Mouse (Mus musculus) ZHBTc4 (cell line): Measurements from ENCODE around the gene Sgms1.

ENCODE experiments used
- DNase-seq: peaks from one replicate; pipeline ENCODE4 v3.0.0-alpha.2; 2011; ENCODE audit warnings: low read depth, low spot score

Gene Sgms1

GRCm38 (mm10) chr19:32243246-32243645, 146.3 kb downstream of the Sgms1 start:
- no peak for DNase-seq

DNA sequence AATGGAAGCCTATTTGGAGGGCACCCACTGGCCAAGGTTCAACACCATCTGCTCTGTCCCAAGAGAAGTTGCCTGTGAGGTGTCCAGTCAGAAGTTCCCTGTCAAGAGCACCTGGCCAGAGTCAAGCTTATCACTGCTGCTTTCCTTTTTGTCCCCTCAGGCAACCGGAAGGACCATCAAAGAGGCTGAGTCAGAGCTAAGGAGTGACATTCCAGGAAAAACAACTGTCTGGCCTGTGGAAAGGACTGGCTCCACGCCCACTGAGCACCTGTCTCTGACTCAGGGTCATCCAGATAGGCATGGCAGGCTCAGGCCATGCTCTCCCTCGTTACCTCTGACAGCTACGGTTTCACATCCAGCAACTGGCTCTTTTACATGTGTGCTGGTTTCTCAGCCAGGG, 147.4 kb downstream of the Sgms1 start:
- peak; percentile 88 for DNase-seq

DNA sequence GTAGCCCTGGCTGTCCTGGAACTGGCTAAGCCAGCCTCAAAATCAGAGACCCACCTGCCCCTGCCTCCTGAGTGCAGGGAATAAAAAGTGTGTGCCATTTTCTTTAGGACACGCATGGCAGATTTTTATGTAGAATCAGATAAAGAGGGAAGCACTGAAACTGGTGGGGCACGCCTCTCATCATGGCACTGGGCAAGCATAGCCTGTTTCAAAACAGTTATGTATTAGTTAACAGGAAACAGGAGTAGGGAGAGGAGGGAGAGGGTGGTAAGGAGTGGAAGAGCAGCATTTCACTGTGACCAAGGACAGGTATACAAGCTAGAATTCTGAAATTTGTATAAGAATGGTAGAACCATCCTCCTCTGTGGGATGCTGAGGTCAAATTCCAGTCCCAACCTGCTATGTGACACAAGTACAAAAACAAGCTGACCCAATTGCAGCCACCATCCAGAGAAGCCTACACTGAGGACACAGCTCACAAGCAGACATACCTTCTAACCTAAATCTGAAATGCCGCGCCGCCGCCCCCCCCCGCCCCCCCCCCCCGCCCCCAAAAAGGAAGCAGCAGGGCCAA, 149.0 kb downstream of the Sgms1 start:
- peak; percentile 87 for DNase-seq

DNA sequence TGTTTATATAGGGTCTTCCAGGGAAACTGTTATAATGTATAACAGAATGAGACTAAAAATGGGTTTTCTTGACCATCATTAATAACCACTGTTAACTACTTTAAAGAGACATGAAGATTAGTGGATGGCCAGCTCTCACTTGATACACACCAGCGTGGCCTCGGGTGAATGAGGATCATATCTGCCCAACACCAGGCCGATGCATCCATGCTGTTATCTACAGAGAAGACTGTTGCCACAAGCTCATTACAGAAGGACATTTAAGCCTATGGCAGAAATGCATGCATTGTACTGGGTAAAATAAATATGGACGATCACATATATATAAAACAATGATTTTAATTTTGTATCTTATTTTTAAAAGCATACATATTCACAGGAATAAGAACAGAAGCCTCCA, 149.6 kb downstream of the Sgms1 start:
- DNase-seq, result no peak

- no peak for DNase-seq
Measured at GRCm38 (mm10) chr19:32239459-32239792, 150.1 kb downstream of the Sgms1 start.

- DNase-seq, result peak; percentile 71
Measured at GRCm38 (mm10) chr19:32238722-32239458, 150.6 kb downstream of the Sgms1 start.

DNA sequence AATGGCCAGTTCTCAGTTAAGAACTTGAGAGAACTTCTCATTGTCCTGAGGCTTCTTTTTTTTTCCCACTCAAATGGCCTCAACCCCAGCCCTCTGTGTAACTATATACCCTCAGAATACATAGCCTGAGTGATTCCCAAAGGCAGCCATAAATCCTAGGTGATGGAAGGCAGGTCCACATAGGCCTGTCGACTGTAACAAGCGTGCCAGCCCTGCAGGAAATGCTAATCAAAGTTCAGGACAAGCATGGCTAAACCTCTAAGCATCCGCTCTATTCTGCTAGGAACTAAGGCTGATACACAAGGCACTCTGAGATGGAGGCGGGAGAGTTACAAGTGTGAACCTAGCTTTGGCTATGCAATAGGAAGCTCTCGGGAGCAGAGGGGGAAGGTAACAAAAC, 151.8 kb downstream of the Sgms1 start:
- no peak for DNase-seq

DNA sequence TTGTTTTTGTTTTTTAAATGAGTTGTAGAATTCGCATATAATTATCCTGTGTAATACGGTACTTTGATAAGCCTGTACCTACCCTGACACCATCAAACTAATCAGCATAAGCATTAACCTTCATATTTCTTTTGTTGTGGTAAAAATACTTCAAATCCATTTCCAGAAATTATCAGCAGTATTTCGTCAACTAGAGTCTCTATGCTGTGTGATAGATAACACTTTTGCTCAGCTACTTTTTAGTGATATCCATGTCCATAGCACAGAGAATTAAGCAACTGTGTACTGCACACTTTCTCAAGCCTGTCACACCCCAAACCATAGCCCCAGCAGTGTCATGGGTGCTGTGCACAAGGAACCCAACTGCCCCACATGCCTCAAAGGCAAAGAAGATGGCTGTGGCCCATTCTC, 152.3 kb downstream of the Sgms1 start:
- no peak for DNase-seq

GRCm38 (mm10) chr19:32234717-32235434, 154.6 kb downstream of the Sgms1 start:
- no peak for DNase-seq

DNA sequence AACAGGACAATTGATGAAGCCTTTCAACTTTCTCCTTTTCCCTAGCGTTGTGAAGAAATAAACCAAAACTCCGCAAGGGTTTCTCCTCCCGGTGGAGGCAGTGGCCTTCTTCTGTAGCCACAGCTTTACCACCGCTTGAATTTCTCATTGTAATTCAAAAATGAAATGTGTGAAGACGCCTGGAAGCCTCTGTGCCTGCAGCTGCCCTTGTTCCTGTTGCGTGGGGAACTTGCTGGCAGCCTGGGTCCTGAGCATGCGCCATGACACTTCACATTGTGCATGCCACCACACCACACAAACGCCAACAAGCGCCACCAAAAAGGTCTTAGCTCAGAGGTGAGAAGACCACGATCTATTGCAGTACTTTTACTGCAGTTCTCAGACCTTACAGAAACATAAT, 158.2 kb downstream of the Sgms1 start:
- DNase-seq, result peak; percentile 66

DNA sequence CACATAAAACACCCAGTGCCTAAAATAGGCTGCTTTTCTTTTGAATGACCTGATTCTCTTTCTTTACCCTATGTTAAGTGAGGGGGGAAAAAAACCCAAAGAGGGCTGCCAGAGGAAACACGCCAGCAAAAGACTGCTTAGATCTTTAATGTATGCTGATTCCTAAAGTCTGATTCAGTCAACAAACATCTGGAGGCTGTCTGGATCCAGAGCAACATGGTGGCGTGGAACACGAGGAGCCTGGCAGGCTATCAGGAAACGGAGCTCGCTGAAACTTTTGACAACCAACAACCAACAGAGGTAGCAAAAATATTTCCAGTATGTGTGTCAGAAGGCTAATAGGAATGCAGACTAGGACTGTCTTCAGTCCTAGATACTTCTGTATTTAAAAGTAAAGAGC, 158.7 kb downstream of the Sgms1 start:
- DNase-seq, result peak; percentile 46

GRCm38 (mm10) chr19:32230301-32230700, 159.2 kb downstream of the Sgms1 start:
- DNase-seq, result peak; percentile 12

DNA sequence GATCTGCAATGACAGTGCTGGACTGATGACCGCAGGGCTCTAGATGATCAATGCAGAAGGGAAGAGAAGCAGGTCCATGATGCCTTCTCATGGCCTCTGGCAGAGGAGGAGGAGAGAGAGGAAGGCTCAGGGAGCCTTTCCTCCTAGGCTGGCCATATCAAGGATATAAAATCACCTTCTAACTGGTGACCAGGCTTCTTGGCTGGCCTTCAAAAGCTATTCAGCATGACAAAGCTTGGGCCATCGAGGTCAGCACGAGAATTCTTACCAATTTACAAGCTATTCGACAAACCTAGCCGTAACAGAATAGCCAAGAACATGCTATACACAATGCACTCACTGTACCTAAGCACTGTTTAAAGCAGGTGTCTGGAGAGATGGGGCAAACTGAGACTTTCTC, 159.7 kb downstream of the Sgms1 start:
- DNase-seq, result no peak

- no peak for DNase-seq
Measured at GRCm38 (mm10) chr19:32227175-32227574, 162.3 kb downstream of the Sgms1 start.

DNA sequence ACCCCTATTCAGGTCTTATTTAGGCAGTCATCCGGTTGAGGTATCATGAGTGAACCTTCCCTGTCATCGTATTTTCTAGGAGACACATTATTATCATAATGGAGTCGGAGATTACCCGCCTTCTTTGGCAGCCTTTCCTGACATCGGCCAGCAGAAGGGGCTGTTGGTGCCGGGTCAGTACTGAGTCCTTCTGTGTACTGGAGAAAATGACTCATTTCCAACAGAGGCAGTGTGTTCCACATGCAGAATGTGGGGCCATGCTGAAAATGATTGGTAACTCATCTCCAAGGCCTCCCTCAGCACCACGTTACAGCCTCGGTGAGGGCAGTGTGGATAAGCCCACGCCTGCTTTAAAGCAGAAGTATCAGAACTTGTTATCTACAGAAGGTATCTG, 164.4 kb downstream of the Sgms1 start:
- DNase-seq, result peak; percentile 36

DNA sequence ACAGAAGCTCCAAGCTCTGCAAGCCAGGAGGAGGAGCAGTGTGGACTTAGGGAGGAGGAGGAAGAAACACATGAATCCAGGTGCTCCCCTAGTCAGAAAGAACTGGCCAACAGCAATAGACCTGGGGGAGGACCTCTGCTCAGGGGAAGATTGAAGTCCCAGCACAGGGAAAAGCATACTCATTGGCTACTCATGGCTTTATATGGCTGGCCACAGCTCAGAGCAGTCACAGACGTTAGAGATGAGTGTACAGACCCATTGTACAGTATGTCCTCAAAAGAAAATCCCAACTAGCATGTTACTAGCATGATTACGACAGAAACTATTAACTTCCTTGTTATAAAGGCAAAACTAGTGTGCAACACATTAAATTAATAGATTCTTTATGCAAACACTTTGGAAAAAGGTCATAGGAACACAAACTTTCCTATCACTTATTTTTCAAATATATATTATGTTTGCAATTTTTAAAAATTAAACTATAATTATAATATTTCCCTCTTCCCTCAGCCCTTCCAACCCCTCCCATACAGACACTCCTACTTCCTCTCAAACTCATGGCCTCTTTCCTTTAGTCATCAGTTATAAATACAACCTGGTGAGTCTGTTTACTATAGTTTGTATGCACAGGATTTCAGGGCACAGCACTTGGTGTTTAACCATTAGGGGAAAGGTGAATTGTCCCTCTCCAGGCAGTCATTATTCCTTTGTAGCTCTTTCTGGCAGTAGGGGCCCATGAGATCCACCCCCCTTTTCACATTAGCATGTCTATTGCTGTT, 165.0 kb downstream of the Sgms1 start:
- DNase-seq, result no peak

DNA sequence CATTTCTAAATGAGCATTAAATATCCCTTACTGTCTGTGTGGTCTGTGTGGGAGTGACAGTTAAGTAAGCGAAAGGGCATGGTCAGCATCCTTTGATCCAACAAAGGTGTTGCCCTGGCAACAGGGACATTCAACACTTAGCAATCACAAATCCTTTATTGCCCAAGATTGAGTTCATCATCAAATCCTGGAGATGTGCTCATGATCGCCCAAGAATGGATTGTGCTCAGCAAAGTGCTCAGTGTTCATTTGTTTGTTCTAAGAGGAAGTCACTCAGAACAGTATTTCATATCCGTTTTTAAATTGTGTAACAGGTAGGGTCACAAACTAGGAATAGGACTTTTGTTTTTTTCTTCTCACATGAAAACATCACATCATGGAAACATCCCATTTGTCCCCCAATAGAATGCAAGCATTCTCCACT, 165.8 kb downstream of the Sgms1 start:
- DNase-seq, result no peak

GRCm38 (mm10) chr19:32222083-32222482, 167.4 kb downstream of the Sgms1 start:
- no peak for DNase-seq

DNA sequence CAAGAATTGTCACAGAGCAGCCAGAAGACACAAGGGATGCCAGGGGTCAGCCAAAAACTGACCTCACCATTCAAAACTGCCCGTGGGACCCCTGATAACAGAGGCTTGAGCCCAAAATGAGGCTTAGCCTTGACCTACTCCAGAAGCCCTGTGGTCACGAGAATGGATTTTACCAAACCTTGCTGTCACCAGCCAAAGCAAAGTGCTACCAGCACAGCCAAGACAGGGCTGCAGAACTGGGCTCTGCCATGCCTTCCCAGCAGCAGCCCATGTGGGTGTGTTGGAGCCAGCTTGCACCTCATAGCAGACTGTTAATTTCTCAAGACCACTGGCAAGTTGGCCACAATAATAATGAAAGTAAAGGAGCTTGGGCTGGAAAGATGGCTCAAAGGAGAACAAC, 168.5 kb downstream of the Sgms1 start:
- no peak for DNase-seq

DNA sequence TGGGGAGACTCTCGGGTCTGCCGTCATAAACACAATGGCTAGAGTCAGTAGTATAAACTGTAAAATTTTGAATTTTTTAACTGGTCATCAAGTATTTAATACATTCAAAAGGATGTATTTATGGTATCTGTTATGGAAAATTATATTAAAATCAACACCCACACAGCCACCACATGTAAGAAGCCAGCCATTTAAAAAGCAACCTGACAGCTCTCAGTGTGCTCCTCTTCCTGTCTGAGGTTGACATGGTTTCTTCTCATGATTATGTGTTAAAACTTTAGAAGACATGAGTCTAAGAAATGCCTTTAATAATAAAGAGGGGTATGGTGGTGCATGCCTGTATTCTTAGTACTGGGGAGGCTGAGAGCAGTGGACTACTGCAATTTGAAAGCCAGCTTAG, 172.8 kb downstream of the Sgms1 start:
- DNase-seq, result no peak

DNA sequence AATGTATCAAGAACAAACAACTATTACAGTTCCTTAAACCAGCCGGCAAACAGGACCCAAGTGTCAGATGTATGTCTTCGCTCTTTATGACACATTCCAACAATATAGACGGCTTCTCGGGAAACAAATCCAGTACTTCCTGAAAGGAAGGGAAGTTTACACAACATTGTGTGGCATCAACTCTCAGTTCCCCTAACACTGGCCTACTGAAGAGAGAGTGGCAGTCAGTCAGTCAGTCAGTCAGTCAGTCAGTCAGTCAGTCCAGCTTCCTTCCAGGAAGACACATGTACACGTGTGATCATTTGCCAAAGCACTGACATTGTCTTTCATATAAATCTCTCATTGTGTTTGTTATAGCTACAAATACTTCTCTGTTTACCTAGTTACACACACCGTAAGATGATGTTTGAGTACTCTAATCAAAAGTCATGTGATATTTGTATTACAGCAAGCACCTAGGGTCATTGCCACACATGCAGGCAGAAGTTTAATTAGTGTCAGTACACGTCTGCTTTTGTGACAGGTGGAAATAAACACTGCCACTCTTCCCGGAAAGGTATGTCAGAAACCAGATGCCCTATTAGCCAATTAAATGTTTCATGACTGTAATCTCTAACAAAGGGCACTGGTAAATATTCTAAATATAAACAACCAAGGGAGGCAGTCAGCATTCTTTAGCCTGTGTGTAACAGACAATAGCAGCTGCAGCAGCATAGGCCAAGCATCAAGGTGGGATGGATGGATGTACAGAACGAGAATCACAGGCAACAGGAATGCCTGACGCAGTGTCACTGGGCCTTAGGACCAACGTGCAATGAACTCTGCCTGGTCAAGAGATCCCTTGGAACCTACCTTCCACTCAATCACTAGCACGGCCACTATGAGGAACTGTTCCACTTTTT, 174.4 kb downstream of the Sgms1 start:
- no peak for DNase-seq
